Mouse (Mus musculus) neural tube, embryonic 12.5 days (tissue): ENCODE data around the gene Prtn3. TPM values are rescaled to one million over a fixed set of nuclear protein-coding genes. Genes with fewer than 3 reads are reported as not detected.

Experiments used
- ATAC-seq: fragments of 200-750 bp; cut with Nextera tagmentation; 2 replicates; pipeline ENCODE4 v1.8.0; 2017; ENCODE audit warnings: low read depth, mild to moderate bottlenecking, moderate TSS enrichment, moderate library complexity; ENCODE audit not compliant: low FRiP score
- H3K27ac ChIP-seq: fragments of 300-500 bp; sonication (generic); 2 replicates; pipeline ENCODE4 v1.5.1; 2016
- H3K27me3 ChIP-seq: fragments of 300-500 bp; sonication (generic); replicated peaks from 2 replicates; pipeline ENCODE4 v1.6.1; 2016; ENCODE audit warnings: mild to moderate bottlenecking
- H3K36me3 ChIP-seq: fragments of 300-500 bp; sonication (generic); 2 replicates; pipeline ENCODE4 v1.6.1; 2016; ENCODE audit warnings: mild to moderate bottlenecking
- H3K4me1 ChIP-seq: fragments of 300-500 bp; sonication (generic); 2 replicates; pipeline ENCODE4 v1.6.1; 2016
- H3K4me2 ChIP-seq: fragments of 300-500 bp; sonication (generic); replicated peaks from 2 replicates; pipeline ENCODE4 v1.6.1; 2016; ENCODE audit warnings: mild to moderate bottlenecking
- H3K4me3 ChIP-seq: fragments of 300-500 bp; sonication (generic); 2 replicates; pipeline ENCODE4 v1.5.1; 2016
- H3K9ac ChIP-seq: fragments of 300-500 bp; sonication (generic); 2 replicates; pipeline ENCODE4 v1.6.1; 2016; ENCODE audit warnings: mild to moderate bottlenecking
- H3K9me3 ChIP-seq: fragments of 300-500 bp; sonication (generic); 2 replicates; pipeline ENCODE4 v1.6.1; 2016; ENCODE audit warnings: mild to moderate bottlenecking
- WGBS: fragments of 180-500 bp; shearing (Covaris S2); methylation state at CpG from one replicate; pipeline ENCODE4 v1.1.7; 2016; 5-methylcytosine and 5-hydroxymethylcytosine counted together
- polyA plus RNA-seq: library from polyadenylated mRNA; unstranded; fragments of >200 nt; fragmentation: Nextera tagmentation; extraction: Ambion mirVana; gene quantifications from 2 replicates; pipeline ENCODE4 v1.2.1, GENCODE M21; 2016

Gene Prtn3
- polyA plus RNA-seq, 1 experiment from 2014 or later, result 12.6 TPM

DNA sequence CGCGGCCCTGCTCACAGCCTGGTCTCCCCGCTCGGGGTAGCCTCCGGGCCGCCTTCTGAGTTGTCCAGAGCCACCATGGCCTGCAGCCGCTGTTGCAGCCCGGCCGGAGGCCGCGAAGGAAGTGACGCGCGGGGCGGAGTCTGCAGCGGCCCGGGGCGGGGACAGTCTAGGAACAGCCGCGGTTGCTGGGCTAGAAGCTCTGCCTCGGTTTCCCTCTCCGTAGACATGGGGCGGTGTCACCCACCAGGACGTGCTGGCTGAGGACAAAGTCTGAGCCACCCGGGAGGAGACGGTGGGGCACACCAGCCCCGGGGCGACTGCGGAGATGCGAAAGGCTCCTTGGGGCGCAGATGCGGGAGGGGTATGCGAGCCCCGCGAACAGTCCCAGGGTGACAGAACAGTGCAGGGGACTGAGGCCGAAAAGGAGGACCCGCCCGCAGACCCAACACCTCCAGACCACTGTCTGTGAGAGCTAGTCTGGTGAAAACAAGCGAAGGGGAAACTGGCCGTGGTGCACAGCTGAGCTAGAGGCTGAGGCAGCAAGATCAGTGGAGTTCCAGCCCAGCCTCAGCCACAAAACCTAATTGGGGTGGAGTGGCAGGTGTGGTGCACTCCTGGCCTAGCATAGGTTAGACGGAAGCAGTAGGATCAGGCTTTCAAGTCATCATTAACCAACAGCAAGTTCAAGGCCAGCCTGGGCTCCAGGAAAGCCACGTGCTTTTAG is 42.7 kb downstream of the Prtn3 start, which contains the start of gene Kiss1r:
TSS of gene Kiss1r (plus strand) at position 164 of the 724 bp plus-strand sequence.
- H3K4me1 ChIP-seq, result peaks cover 53% of the 10 kb centered on the region
- peak; percentile 75 for ATAC-seq
- peaks cover 3% of the 10 kb centered on the region; the same call in 1 of the 2 replicates for H3K9me3 ChIP-seq
- peaks cover 8% of the 10 kb centered on the region for H3K36me3 ChIP-seq
- H3K9ac ChIP-seq, result peak within 1 kb of the TSS; percentile 92
- H3K4me3 ChIP-seq, result peak within 1 kb of the TSS; percentile 83
- 3% methylated on average over 42 of the region's 42 CpGs for WGBS
- H3K4me2 ChIP-seq, result peak within 1 kb of the TSS; percentile 97
- H3K27ac ChIP-seq, result peak within 1 kb of the TSS; percentile 53; the same call in 1 of the 2 replicates
- peaks cover 47% of the 10 kb centered on the region for H3K27me3 ChIP-seq

GRCm38 (mm10) chr10:79917532-79918100 is 43.3 kb downstream of the Prtn3 start:
- 66% methylated on average over 5 of the region's 5 CpGs for WGBS
- Histone ChIP-seq H3K4me3 (no peak overlapping the region), H3K4me2 (peak overlapping the region; percentile 97), H3K4me1 (peaks cover 53% of the 10 kb centered on the region), H3K27me3 (peaks cover 53% of the 10 kb centered on the region), H3K9ac (no peak overlapping the region), H3K27ac (no peak overlapping the region), H3K36me3 (peaks cover 3% of the 10 kb centered on the region; the same call in 1 of the 2 replicates), H3K9me3 (peaks cover 3% of the 10 kb centered on the region; the same call in 1 of the 2 replicates)
- ATAC-seq, result no peak

DNA sequence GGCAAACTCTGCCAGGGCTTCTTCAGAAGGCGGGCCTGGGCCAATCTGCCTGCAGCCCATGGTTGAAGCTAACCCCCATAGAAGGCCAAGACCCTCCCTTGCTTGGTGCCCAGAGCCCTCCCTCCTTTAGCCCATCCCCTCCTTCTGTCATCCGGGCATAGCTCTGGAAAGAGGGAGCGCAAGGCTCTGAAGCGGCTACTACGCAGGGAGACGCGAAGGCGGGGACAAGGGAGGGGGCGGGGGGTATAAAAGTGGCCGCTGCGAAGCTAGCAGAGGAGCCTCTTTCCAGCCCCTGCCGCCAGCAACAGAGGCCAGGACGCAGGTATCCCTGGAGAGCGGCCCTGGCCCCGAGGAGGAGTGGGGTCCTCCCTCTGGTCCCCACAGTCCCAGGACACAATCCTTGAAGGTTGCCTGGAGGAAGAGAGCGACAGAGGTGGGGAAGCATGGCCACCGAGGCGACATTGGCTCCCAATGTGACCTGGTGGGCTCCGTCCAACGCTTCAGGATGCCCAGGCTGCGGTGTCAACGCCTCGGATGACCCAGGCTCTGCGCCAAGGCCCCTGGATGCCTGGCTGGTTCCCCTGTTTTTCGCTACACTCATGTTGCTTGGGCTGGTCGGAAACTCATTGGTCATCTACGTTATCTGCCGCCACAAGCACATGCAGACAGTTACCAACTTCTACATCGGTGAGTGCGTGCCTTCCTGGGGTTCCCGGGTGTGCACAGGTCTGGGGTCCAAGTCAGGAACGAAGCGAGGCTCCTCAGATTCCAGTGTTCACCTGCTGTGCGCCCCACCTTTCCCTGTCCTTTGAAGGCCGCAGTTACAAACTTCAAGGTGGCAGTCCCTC is 44.2 kb downstream of the Prtn3 start:
- Histone ChIP-seq H3K27me3 (peaks cover 62% of the 10 kb centered on the region), H3K9ac (0 out of 2 replicates have a peak overlapping the region, but pooled peaks have one; percentile 18), H3K27ac (no peak overlapping the region), H3K4me3 (no peak overlapping the region), H3K36me3 (no peaks in the 10 kb centered on the region), H3K4me1 (peaks cover 53% of the 10 kb centered on the region), H3K9me3 (peaks cover 3% of the 10 kb centered on the region; the same call in 1 of the 2 replicates), H3K4me2 (peak overlapping the region; percentile 27)
- ATAC-seq, result no peak
- WGBS, result 6% methylated on average over 35 of the region's 35 CpGs

GRCm38 (mm10) chr10:79919251-79919849 is 45.1 kb downstream of the Prtn3 start:
- no peaks in the 10 kb centered on the region for H3K36me3 ChIP-seq
- H3K4me2 ChIP-seq, result no peak overlapping the region
- H3K27ac ChIP-seq, result no peak overlapping the region
- no peak overlapping the region for H3K4me3 ChIP-seq
- no peak overlapping the region for H3K9ac ChIP-seq
- no peak for ATAC-seq
- peaks cover 3% of the 10 kb centered on the region; the same call in 1 of the 2 replicates for H3K9me3 ChIP-seq
- H3K4me1 ChIP-seq, result peaks cover 53% of the 10 kb centered on the region
- peaks cover 64% of the 10 kb centered on the region for H3K27me3 ChIP-seq
- 4% methylated on average over 21 of the region's 21 CpGs for WGBS

DNA sequence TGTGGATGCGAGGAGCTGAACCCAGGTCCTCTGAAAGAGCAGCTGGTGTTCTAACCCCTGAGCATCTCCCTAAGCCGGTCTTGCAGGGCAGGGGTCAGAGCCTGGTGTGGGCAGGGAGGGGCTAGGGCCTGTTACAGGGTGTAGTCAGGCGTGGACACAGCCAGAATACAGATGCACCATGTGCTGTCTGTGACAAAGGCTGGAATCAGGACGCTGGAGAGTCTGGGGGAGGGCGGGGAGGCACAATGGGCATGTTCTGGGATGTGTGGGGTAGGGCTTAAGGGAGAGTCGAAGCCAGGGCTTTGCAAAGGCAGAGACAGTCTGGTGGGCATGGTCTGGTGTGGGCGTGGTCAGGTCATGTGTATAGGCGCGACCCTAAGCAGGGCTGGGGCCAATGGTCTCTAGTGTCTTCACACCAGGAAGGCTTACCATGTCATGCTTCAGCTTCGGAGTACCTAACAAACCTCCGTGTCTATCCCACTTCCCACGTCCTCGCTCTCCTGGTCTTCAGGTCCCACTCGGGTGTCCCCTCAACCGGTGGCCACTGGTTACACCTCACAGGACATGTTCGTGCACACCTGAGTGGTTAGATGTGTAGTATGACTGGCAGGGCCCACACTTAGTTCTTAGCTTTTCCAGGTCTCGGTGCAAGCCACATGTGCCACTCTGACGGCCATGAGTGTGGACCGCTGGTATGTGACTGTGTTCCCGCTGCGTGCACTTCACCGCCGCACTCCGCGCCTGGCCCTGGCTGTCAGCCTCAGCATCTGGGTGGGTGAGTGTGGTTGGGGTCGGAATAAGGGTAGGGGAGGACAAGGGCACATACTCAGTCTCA is 46.0 kb downstream of the Prtn3 start:
- H3K4me3 ChIP-seq, result peak overlapping the region; percentile 22; the same call in 1 of the 2 replicates
- no peaks in the 10 kb centered on the region for H3K36me3 ChIP-seq
- H3K9ac ChIP-seq, result no peak overlapping the region
- no peak overlapping the region for H3K27ac ChIP-seq
- 15% methylated on average over 26 of the region's 26 CpGs for WGBS
- peaks cover 3% of the 10 kb centered on the region; the same call in 1 of the 2 replicates for H3K9me3 ChIP-seq
- peaks cover 64% of the 10 kb centered on the region for H3K27me3 ChIP-seq
- peaks cover 50% of the 10 kb centered on the region for H3K4me1 ChIP-seq
- H3K4me2 ChIP-seq, result peak overlapping the region; percentile 48
- ATAC-seq, result no peak

GRCm38 (mm10) chr10:79920958-79921535 is 46.8 kb downstream of the Prtn3 start, which contains the start of gene R3hdm4:
TSS of gene R3hdm4 (minus strand) at chr10:79921208.
- Histone ChIP-seq H3K9me3 (peaks cover 3% of the 10 kb centered on the region; the same call in 1 of the 2 replicates), H3K27me3 (peaks cover 64% of the 10 kb centered on the region), H3K27ac (no peak within 1 kb of the TSS), H3K4me3 (peak within 1 kb of the TSS; percentile 22), H3K4me1 (peaks cover 44% of the 10 kb centered on the region), H3K4me2 (peak within 1 kb of the TSS; percentile 48), H3K36me3 (no peaks in the 10 kb centered on the region), H3K9ac (peak within 1 kb of the TSS; percentile 35; the same call in 1 of the 2 replicates)
- WGBS, result 3% methylated on average over 41 of the region's 41 CpGs
- no peak for ATAC-seq

DNA sequence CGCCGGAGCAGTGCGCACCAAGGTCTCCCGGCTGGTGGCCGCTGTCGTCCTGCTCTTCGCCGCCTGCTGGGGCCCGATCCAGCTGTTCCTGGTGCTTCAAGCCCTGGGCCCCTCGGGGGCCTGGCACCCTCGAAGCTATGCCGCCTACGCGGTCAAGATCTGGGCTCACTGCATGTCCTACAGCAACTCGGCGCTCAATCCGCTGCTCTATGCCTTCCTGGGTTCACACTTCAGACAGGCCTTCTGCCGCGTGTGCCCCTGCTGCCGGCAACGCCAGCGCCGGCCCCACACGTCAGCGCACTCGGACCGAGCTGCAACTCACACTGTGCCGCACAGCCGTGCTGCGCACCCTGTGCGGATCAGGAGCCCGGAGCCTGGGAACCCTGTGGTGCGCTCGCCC is 47.3 kb downstream of the Prtn3 start:
- WGBS, result under 1% methylated on average over 34 of the region's 34 CpGs
- no peaks in the 10 kb centered on the region for H3K36me3 ChIP-seq
- ATAC-seq, result no peak
- peak overlapping the region; percentile 48 for H3K4me2 ChIP-seq
- H3K27me3 ChIP-seq, result peaks cover 64% of the 10 kb centered on the region
- peaks cover 3% of the 10 kb centered on the region; the same call in 1 of the 2 replicates for H3K9me3 ChIP-seq
- H3K27ac ChIP-seq, result no peak overlapping the region
- peaks cover 45% of the 10 kb centered on the region for H3K4me1 ChIP-seq
- peak overlapping the region; percentile 22 for H3K4me3 ChIP-seq
- peak overlapping the region; percentile 35; the same call in 1 of the 2 replicates for H3K9ac ChIP-seq

DNA sequence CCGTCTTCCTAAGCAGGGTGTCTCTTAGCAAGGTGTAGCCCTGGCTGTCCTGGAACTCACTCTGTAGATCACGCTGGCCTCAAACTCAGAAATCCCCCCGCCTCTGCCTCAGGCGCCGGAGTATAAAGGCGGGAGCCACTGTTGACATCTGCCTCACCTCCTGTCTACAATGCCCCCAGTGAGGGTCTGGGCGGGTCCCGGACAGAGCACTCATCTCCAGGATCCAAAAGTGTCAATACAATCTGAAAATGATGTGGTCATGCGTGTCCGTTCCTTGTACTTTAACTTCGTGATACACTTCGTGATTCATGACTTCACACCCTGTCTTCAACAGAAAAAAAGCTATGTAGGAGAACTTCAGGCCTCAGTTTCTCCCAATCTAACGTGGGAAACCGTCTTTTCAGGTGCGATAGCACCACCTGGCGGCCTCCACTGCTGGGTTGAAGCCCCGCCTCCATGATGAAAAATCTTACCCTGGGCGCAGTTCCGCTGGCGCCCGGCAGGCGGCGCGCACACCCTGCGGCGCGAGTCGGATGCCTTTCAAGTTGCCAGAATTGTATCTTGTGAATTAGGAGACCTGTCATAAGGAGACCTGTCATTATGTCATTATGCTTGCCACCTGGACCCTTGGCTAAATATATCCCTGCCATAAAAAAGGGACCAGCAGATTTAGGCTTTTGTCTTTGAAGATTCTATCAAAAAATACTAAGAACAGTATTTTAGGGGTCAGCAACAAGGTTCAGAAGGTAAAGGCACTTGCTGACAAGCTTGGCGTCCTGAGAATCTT is 50.9 kb downstream of the Prtn3 start:
- Histone ChIP-seq H3K4me3 (no peak overlapping the region; the same call in 1 of the 2 replicates), H3K9ac (no peak overlapping the region), H3K9me3 (no peaks in the 10 kb centered on the region), H3K4me2 (peak overlapping the region; percentile 93), H3K27me3 (peaks cover 35% of the 10 kb centered on the region), H3K36me3 (no peaks in the 10 kb centered on the region), H3K27ac (no peak overlapping the region), H3K4me1 (peaks cover 43% of the 10 kb centered on the region)
- no peak for ATAC-seq
- 10% methylated on average over 29 of the region's 29 CpGs for WGBS

DNA sequence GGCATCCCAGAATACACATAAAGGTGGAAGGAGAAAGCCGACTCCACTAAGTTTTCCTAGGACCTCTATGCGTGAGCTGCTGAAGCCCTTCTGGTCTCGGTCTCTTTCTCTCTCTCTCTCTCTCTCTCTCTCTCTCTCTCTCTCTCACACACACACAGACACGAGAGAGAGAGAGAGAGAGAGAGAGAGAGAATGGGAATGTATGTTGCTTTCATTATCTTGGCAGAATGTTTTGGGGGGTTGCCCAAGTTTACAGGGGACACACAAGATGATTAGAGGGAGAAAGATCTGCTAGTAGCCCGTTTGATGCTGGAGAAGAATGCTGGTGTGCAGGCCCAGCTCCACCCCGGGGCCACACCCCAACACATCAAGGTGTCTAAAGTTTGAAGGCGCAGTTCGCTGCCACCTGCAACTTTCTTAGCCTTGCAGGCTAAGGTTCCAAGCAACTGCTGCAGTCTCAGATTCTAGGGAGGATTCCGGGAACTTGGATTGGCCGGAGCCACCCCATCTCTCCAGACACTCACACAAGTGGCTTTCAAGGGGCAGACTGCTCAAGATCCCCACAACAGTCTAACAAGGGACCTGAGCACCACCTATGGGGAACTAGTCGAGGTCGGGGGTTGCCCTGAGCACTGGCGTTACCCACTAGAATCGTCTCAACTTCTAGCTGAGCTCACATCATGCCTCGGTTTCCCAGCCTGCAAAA is 51.7 kb downstream of the Prtn3 start:
- Histone ChIP-seq H3K27ac (no peak overlapping the region), H3K9ac (peak overlapping the region; percentile 94; the same call in 1 of the 2 replicates), H3K27me3 (peaks cover 27% of the 10 kb centered on the region), H3K4me1 (peaks cover 45% of the 10 kb centered on the region), H3K36me3 (peaks cover 5% of the 10 kb centered on the region; the same call in 1 of the 2 replicates), H3K4me3 (peak overlapping the region; percentile 97), H3K9me3 (no peaks in the 10 kb centered on the region), H3K4me2 (peak overlapping the region; percentile 93)
- ATAC-seq, result no peak
- WGBS, result 12% methylated on average over 14 of the region's 15 CpGs
